Mouse (Mus musculus) embryonic facial prominence, embryonic 11.5 days (tissue): ENCODE data around the gene Ptpn14. TPM values are rescaled to one million over a fixed set of nuclear protein-coding genes. Genes with fewer than 3 reads are reported as not detected.
A peak's percentile ranks its signal among the peaks of the same experiment; 100 is the strongest.

Experiments
- ATAC-seq: fragments of 200-750 bp; cut with Nextera tagmentation; replicated peaks from 2 replicates; pipeline ENCODE4 v1.8.0; 2017; ENCODE audit warnings: low read depth; ENCODE audit not compliant: insufficient number of reproducible peaks, low FRiP score, low TSS enrichment
- DNase-seq: peaks from one replicate; pipeline ENCODE4 v3.0.0-alpha.2; 2015; ENCODE audit warnings: low spot score
- H3K27ac ChIP-seq: fragments of 300-500 bp; sonication (generic); replicated peaks from 2 replicates; pipeline ENCODE4 v1.5.1; 2014; ENCODE audit warnings: mild to moderate bottlenecking, low read depth, low read length, control low read depth
- H3K27me3 ChIP-seq: fragments of 300-500 bp; sonication (generic); 2 replicates; pipeline ENCODE4 v1.6.1; 2014; ENCODE audit warnings: mild to moderate bottlenecking, low read length, moderate library complexity, mixed read lengths; ENCODE audit not compliant: control insufficient read depth, insufficient read depth
- H3K36me3 ChIP-seq: fragments of 300-500 bp; sonication (generic); replicated peaks from 2 replicates; pipeline ENCODE4 v1.6.1; 2014; ENCODE audit warnings: low read depth, mild to moderate bottlenecking, low read length, moderate library complexity, mixed read lengths; ENCODE audit not compliant: control insufficient read depth, insufficient read depth
- H3K4me1 ChIP-seq: fragments of 300-500 bp; sonication (generic); 2 replicates; pipeline ENCODE4 v1.6.1; 2014; ENCODE audit warnings: low read length, mixed read lengths; ENCODE audit not compliant: control insufficient read depth, insufficient read depth
- H3K4me2 ChIP-seq: fragments of 300-500 bp; sonication (generic); 2 replicates; pipeline ENCODE4 v1.6.1; 2014; ENCODE audit warnings: low read depth, mild to moderate bottlenecking, control low read depth, low read length, moderate library complexity
- H3K4me3 ChIP-seq: fragments of 300-500 bp; sonication (generic); 2 replicates; pipeline ENCODE4 v1.5.1; 2014; ENCODE audit warnings: low read depth, low read length, control low read depth
- H3K9ac ChIP-seq: fragments of 300-500 bp; sonication (generic); replicated peaks from 2 replicates; pipeline ENCODE4 v1.6.1; 2014; ENCODE audit warnings: mild to moderate bottlenecking, control low read depth, low read length
- H3K9me3 ChIP-seq: fragments of 300-500 bp; sonication (generic); replicated peaks from 2 replicates; pipeline ENCODE4 v1.6.1; 2016; ENCODE audit warnings: mild to moderate bottlenecking, low read length, inconsistent platforms, mixed read lengths; ENCODE audit not compliant: control insufficient read depth
- WGBS: fragments of 180-500 bp; shearing (Covaris S2); extraction: QIAGEN DNeasy Blood & Tissue Kit; methylation state at CpG from one replicate; pipeline ENCODE4 v1.1.7; 2014; 5-methylcytosine and 5-hydroxymethylcytosine counted together
- polyA plus RNA-seq: library from polyadenylated mRNA; unstranded; fragments of >200 nt; fragmentation: Nextera tagmentation; extraction: Ambion mirVana; gene quantifications from 2 replicates; pipeline ENCODE4 v1.2.1, GENCODE M21; 2014

Gene Ptpn14
- polyA plus RNA-seq, 1 experiment from 2014 or later: 8.0 TPM

GRCm38 (mm10) chr1:189727346-189727883, 653 bp upstream of the Ptpn14 start:
- 0% methylated on average over 22 of the region's 22 CpGs for WGBS
- Histone ChIP-seq H3K27ac (peak overlapping the region; percentile 82), H3K9ac (peak overlapping the region; percentile 80), H3K4me1 (no peaks in the 10 kb centered on the region; the same call in 1 of the 2 replicates), H3K4me2 (peak overlapping the region; percentile 79), H3K4me3 (peak overlapping the region; percentile 75), H3K27me3 (no peaks in the 10 kb centered on the region), H3K36me3 (no peaks in the 10 kb centered on the region), H3K9me3 (no peaks in the 10 kb centered on the region)
- ATAC-seq (peak; percentile 26), DNase-seq (peak; percentile 76)

- peak overlapping the region; percentile 75 for H3K4me3 ChIP-seq
- H3K9ac ChIP-seq: peak overlapping the region; percentile 80
- no peaks in the 10 kb centered on the region; the same call in 1 of the 2 replicates for H3K4me1 ChIP-seq
- peak overlapping the region; percentile 79 for H3K4me2 ChIP-seq
- H3K27me3 ChIP-seq: no peaks in the 10 kb centered on the region
- no peak for DNase-seq
- no peaks in the 10 kb centered on the region for H3K9me3 ChIP-seq
- peak overlapping the region; percentile 82; the same call in 1 of the 2 replicates for H3K27ac ChIP-seq
- under 1% methylated on average over 15 of the region's 15 CpGs for WGBS
- ATAC-seq: 0 out of 2 replicates have a peak, but pooled peaks have one; percentile 1
- no peaks in the 10 kb centered on the region for H3K36me3 ChIP-seq
Measured at GRCm38 (mm10) chr1:189728784-189729115, 682 bp downstream of the Ptpn14 start.

GRCm38 (mm10) chr1:189729141-189729815, 1.2 kb downstream of the Ptpn14 start:
- peak overlapping the region; percentile 79 for H3K4me2 ChIP-seq
- H3K9ac ChIP-seq: peak overlapping the region; percentile 80
- DNase-seq: no peak
- no peaks in the 10 kb centered on the region for H3K9me3 ChIP-seq
- H3K4me1 ChIP-seq: no peaks in the 10 kb centered on the region; the same call in 1 of the 2 replicates
- H3K27me3 ChIP-seq: no peaks in the 10 kb centered on the region
- 7% methylated on average over 17 of the region's 17 CpGs for WGBS
- H3K4me3 ChIP-seq: peak overlapping the region; percentile 75
- no peaks in the 10 kb centered on the region for H3K36me3 ChIP-seq
- no peak overlapping the region for H3K27ac ChIP-seq
- ATAC-seq: no peak

- no peaks in the 10 kb centered on the region for H3K9me3 ChIP-seq
- no peak overlapping the region for H3K4me2 ChIP-seq
- no peak overlapping the region for H3K4me3 ChIP-seq
- H3K9ac ChIP-seq: no peak overlapping the region
- WGBS: 56% methylated on average over 10 of the region's 10 CpGs
- H3K36me3 ChIP-seq: no peaks in the 10 kb centered on the region
- no peaks in the 10 kb centered on the region for H3K27me3 ChIP-seq
- DNase-seq (no peak), ATAC-seq (no peak)
- H3K4me1 ChIP-seq: no peaks in the 10 kb centered on the region; the same call in 1 of the 2 replicates
- H3K27ac ChIP-seq: no peak overlapping the region
Measured at GRCm38 (mm10) chr1:189731697-189732096, 3.6 kb downstream of the Ptpn14 start.

- DNase-seq: no peak
- Histone ChIP-seq H3K36me3 (no peaks in the 10 kb centered on the region), H3K4me3 (no peak overlapping the region), H3K4me2 (no peak overlapping the region), H3K27me3 (no peaks in the 10 kb centered on the region), H3K4me1 (no peaks in the 10 kb centered on the region; the same call in 1 of the 2 replicates), H3K9ac (no peak overlapping the region), H3K9me3 (no peaks in the 10 kb centered on the region), H3K27ac (no peak overlapping the region)
- 67% methylated on average over 8 of the region's 8 CpGs for WGBS
- no peak for ATAC-seq
Measured at GRCm38 (mm10) chr1:189732156-189732555, 4.1 kb downstream of the Ptpn14 start.

DNA sequence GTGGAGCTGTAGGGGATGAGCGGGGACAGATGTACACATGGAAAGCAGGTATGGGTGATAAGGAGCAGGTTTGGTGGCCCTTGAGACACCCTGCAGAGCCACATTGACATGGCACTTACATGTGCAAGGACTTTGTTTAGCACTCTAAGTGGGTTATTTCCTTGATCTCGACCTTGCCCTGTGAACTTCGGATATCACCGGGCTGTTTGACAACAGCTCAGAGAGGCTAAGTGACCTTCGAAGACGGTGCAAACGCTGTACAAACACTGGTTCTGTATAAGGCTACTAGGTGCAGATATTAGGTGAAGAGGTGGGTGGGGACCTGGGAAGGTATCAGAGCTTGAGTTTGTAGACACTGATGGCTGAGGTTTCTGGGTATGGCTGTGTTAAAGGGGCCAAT, 12.0 kb downstream of the Ptpn14 start:
- DNase-seq: no peak
- WGBS: 88% methylated on average over 7 of the region's 7 CpGs
- H3K4me3 ChIP-seq: no peak overlapping the region

GRCm38 (mm10) chr1:189742041-189742440, 14.0 kb downstream of the Ptpn14 start:
- Histone ChIP-seq H3K9me3 (no peaks in the 10 kb centered on the region), H3K9ac (no peak overlapping the region), H3K27me3 (no peaks in the 10 kb centered on the region), H3K27ac (no peak overlapping the region), H3K4me3 (no peak overlapping the region), H3K4me1 (no peaks in the 10 kb centered on the region; the same call in 1 of the 2 replicates), H3K4me2 (no peak overlapping the region), H3K36me3 (no peaks in the 10 kb centered on the region)
- no peak for ATAC-seq
- no peak for DNase-seq
- WGBS: 97% methylated on average over 5 of the region's 5 CpGs

More for the DNA sequence above, 12.0 kb downstream of the Ptpn14 start:
- Histone ChIP-seq H3K4me2 (no peak overlapping the region), H3K9me3 (no peaks in the 10 kb centered on the region), H3K27me3 (no peaks in the 10 kb centered on the region), H3K36me3 (no peaks in the 10 kb centered on the region), H3K27ac (no peak overlapping the region), H3K4me1 (no peaks in the 10 kb centered on the region; the same call in 1 of the 2 replicates), H3K9ac (no peak overlapping the region)
- no peak for ATAC-seq

- Histone ChIP-seq H3K4me1 (no peaks in the 10 kb centered on the region; the same call in 1 of the 2 replicates), H3K4me2 (no peak overlapping the region), H3K9ac (no peak overlapping the region), H3K36me3 (no peaks in the 10 kb centered on the region), H3K27ac (no peak overlapping the region), H3K9me3 (no peaks in the 10 kb centered on the region), H3K27me3 (no peaks in the 10 kb centered on the region), H3K4me3 (no peak overlapping the region)
- DNase-seq (no peak), ATAC-seq (no peak)
- WGBS: 87% methylated on average over 5 of the region's 5 CpGs
Measured at GRCm38 (mm10) chr1:189743136-189743535, 15.1 kb downstream of the Ptpn14 start.
